Mouse (Mus musculus): ENCODE measurements around the gene Myo16.
A peak's percentile ranks its signal among the peaks of the same experiment; 100 is the strongest.

Gene Myo16

DNA sequence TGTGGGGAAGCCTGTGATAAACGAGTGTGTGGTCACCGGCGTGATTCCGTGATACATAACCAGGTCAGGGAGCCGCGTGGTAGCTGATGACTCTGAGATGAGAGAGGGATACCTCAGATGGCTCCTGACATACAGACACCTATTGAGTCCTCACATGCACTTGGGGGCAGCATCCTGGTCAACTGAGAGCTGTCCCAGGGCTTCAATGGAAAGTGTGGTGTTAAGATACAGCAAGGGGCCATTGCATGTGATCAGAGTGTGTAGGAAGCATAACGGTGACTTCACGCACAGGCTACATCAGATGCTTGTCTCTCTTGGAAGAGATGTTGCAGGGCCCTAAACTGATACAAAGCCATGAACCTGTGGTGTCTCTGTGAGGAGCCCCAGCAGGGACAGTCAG, 260.2 kb downstream of the Myo16 start:
- no peak for DNase-seq (ENCODE audit: low spot score)

DNA sequence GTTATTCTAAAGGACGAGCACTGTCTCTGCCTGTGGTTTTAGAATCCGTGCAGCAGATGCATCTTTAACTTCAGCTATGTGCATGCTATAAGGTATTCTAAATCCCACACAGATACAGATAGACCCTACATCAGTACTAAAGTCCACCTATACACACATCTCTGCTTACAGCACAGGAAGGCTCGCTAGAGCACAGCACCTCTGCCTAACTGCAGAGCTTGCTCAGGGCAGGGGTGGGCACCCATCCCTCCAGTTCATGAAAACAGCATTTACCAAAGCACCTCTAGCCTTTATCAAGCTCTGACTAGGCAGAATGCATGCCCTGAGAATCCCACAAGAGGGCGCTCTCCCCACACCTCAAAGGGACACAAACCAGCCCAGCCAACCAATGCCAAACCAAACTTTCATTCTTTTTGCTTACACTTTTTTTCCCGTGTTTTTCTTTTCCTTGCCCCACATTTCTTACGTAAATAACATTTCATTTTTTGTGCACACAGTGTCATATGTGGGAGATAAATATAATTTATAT, 261.0 kb downstream of the Myo16 start:
- peak; percentile 3 for DNase-seq (ENCODE audit: low spot score)

- DNase-seq (ENCODE audit: low spot score): no peak
Observed at GRCm38 (mm10) chr8:10415288-10415687, 261.6 kb downstream of the Myo16 start.

DNA sequence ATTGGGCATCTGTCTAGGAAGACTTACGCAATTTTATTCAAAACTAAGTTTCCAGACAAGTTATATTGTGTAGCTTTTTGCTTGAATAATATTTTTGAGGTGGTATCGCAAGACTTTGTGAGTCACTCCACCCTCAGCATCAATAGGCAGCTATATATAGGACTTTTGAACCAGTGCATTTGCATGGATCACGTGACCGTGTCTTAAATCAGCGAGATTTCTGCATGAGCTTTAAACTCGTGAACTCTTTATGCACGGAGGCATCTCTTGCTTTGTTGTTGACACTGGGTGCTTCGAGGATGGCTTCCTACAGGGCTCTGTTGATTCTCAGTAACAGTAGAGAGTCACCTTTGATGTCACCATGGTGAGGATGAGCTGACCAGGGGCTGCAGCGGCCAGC, 262.2 kb downstream of the Myo16 start:
- no peak for DNase-seq (ENCODE audit: low spot score)

- DNase-seq (ENCODE audit: low spot score): no peak
Observed at GRCm38 (mm10) chr8:10416806-10417205, 263.1 kb downstream of the Myo16 start.

DNA sequence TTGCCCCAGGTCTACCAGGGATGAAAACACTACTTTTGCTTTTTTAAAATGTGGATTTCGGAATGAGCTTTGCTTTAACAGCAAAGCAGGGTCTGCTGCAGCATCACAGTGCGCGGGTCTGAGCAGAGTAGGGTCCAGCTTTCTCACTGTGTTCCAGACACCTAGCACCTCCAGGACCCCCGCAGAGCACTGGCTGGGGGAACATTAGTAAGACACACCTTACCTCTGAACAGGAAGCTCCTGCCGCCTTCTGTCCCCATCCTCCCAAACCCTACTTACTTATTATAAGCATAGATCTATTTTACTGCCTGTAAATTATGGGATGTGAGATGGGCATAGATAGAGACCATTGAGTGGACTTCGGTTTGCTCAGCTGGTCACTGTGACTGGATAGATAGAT, 263.6 kb downstream of the Myo16 start:
- no peak for DNase-seq (ENCODE audit: low spot score)

DNA sequence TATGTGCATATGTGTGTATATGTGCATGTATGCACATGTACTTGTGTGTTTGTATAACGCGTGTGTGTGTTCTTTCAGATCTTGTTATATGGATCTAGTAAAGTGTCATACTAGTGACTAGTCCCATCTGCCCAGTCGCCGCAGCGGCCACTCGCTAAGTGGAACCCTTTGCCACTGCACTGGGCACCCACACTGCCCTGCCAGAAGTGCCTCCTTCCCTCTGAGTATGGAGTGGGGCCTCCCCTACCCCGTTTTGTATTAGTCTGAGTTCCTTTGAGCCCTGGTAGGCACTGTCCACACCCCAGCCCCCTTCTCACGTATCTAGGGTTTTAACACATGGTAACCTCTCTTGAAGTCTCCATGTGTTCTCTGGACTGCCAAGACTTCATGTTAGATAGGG, 264.3 kb downstream of the Myo16 start:
- DNase-seq (ENCODE audit: low spot score): no peak

GRCm38 (mm10) chr8:10418971-10419370, 265.3 kb downstream of the Myo16 start:
- no peak for DNase-seq (ENCODE audit: low spot score)

GRCm38 (mm10) chr8:10419726-10420125, 266.0 kb downstream of the Myo16 start:
- DNase-seq (ENCODE audit: low spot score): no peak

- no peak for DNase-seq (ENCODE audit: low spot score)
Observed at GRCm38 (mm10) chr8:10420551-10420950, 266.8 kb downstream of the Myo16 start.

GRCm38 (mm10) chr8:10421516-10422090, 267.9 kb downstream of the Myo16 start:
- no peak for DNase-seq (ENCODE audit: low spot score)

DNA sequence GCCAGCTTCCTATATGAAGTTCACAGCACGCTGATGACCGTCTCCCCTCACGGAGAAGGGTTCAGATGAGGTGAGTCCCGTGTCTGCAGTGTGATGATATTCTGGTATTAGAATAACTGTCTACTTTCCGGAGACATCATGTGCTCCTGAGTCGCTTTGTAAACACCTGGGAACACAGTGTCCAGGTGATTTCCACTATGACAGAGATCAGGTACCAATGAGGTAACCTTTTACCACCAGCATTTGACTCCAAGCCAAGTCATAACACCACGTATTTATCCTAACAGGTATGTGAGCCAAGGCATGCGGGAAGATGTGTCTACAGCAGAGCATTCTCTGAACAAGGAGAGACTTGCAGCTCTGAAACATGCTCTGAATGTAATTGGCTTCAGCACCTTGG, 281.8 kb downstream of the Myo16 start:
- DNase-seq (ENCODE audit: low spot score): no peak

- peak; percentile 36 for DNase-seq (ENCODE audit: low spot score)
Observed at GRCm38 (mm10) chr8:10438772-10439171, 285.1 kb downstream of the Myo16 start.

DNA sequence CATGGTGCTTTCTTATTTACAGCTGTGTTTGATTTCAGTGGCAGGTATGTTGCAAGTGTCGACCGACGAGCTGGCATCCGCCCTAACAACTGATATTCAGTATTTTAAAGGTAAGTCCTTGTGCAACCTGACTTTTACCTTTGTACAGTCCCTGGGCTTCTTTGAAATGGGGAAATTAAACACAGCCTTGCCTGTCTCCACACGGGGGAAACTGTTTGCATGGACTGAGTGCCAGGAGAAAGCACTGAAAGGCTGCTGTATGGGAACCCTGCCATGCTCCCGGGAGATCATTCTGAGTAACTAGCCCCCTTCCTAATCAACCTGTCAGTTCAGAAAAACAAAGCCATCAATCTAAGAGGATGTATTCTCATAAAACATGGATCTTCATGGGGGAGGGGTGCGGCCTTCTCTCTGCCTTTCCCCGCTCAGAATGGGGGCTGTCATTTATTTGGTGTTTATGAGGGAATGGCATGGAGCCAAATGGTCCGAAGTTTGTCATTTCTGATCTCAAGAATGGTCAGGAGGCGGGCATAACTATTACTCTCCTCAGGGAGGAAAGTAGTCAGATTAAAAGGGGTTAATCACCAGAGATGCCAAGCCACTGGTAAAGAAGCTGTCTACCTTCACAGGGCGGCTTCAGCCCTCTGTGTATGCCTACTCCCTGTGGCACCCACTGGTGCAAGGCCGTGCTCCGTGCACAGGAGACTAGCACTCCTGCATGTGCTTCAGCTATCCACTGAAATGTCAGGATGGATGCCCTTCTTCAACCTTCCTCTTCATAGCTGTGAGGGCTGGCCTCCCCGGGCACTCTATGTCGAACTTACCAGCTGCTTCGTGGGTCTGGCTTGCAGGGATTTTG, 286.1 kb downstream of the Myo16 start:
- DNase-seq (ENCODE audit: low spot score): no peak

GRCm38 (mm10) chr8:10442562-10442961, 288.9 kb downstream of the Myo16 start:
- no peak for DNase-seq (ENCODE audit: low spot score)

DNA sequence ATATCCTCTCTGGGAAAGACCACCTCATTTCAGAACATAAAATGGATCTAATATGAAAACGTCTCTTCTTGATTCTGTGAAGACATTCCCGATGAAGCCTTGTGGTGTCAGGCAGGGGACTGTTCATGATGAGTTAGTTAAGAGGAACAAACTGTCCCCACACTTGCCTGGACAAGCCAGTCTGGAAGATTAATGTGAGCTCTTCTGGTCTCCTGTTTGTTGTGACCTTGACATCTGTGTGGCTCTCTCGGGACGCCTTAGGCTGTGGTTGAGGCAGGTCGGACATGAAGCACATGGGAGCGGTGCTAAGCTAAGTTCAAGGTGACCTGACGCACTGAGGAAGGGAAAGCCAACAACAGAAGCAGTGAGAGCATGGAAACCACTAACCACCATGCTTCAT, 291.3 kb downstream of the Myo16 start:
- DNase-seq (ENCODE audit: low spot score): no peak

- DNase-seq (ENCODE audit: low spot score): no peak
Observed at GRCm38 (mm10) chr8:10448545-10448944, 294.8 kb downstream of the Myo16 start.

- no peak for DNase-seq (ENCODE audit: low spot score)
Observed at GRCm38 (mm10) chr8:10453046-10453445, 299.3 kb downstream of the Myo16 start.

GRCm38 (mm10) chr8:10458151-10458649, 304.5 kb downstream of the Myo16 start:
- DNase-seq (ENCODE audit: low spot score): no peak

DNA sequence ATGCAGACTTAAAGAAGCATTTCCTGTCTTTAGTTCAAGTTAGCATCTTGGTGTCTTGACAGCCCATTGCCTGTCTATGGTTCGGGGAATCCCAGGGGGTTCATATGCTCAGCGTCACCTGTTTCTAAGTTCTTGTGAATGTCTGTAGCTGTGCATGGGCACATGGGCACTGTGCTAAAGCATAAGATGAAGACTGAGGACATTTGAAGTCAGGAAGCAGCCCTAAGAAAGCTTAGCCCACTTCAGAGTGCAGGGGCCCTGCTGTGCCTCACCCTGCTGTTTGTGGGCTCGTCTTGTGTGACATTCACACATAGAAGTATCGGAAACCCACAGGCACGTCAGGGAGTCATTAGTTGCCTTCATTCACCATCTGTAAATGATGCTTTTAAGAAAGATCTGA, 308.6 kb downstream of the Myo16 start:
- DNase-seq (ENCODE audit: low spot score): peak; percentile 4

DNA sequence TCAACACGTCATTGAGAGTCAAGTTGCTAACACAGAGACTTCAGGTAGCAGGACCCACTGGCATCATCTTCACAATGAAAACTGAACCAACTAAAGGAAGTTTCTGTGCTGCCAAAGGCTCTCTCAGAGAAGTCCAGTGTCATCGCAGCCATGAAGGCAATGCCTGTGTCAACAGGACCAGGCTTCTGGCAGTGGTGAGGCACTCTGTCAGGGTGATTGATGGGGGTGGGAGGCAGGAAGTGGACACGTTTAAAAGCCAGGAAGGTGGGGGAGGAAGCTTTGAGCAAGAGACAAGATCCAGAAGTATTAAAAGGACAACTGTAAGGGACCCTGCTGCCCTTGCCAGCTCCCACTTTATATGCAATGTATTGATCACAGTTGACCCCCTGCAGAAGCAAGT, 314.8 kb downstream of the Myo16 start:
- DNase-seq (ENCODE audit: low spot score): no peak

DNA sequence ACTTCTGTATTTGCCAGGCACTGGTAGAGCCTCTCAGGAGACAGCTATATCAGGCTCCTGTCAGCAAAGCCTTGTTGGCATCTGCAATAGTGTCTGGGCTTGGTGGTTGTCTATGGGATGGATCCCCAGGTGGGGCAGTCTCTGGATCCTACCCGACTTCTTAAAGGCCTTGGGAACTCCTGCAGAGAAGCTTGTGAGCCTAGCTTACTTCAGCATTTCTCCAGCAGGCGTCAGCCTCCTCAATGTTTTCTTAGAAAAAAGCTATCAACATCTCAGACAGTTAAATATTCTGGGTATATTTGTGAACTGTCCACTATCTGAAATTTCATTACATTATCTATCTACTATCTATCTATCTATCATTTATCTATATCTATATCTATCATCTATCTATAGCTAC, 315.9 kb downstream of the Myo16 start:
- DNase-seq (ENCODE audit: low spot score): no peak

- DNase-seq (ENCODE audit: low spot score): no peak
Observed at GRCm38 (mm10) chr8:10470280-10470679, 316.6 kb downstream of the Myo16 start.
